Mouse (Mus musculus): ENCODE data around the gene Pspn.

The Pspn gene

DNA sequence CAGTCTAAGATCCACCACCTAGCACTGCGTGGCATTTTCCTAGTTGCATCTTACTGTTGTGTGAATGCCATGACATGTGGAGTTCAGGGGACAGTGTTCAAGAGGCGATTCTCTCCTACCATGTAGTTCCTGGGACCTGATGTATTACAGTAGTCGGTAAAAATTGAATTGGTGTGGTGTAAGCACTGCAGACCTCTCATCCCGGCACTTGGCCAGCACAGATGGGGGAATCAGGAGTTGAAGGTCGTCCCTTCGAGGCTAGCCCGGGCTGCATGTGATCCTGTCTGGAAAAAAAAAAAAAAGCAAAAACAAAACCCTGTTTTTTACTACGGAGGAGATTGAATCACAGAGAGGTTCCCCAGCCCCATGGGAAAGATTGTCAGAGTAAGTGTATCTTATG is 4.8 kb downstream of the Pspn start:
- DNase-seq: no peak

DNA sequence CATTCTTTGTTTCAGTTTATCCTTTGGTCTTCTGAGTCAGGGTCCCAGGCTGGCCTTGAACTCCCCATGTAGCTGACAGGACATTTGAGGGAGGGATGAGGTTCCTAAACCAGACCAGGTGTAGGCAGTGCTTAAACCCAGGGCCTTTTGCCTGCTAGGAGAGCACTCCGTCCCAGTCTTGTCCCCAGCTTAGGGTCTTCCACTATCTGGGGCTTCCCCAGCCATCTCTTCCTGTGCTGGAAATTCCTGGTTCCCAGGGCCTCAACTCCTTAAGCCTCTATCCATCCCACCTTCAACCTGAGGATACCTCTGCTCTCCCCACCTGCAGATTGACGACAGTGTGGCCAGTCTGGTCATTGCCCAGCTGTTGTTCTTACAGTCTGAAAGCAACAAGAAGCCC is 8.9 kb downstream of the Pspn start:
- DNase-seq: no peak

DNA sequence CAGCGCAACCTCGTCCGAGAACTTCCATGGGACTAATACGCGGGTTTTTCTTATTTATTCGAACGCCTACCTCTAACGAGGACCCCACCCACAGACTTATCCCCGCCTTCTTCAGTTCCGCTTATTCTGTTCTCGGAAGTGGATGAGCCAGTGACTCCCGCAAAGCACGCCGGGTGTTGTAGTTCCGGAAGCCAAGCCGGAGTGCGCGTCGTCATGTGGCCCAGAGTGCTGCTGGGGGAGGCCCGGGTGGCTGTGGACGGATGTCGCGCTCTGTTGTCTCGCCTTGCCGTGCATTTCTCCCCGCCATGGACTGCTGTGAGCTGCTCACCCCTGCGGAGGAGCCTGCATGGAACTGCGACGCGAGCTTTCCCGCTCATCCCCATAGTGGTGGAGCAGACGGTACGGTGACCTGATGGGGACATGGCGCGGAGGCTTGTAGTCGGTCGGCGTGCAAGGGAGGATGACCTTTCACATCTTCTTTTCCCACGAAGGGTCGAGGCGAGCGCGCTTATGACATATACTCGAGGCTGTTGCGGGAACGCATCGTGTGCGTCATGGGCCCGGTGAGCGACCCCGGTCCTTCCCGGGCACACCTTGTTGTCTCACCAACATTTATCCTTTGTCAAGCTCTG is 9.6 kb downstream of the Pspn start, which contains the start of gene Clpp:
Clpp (plus strand) TSS at position 191 of the 632 bp plus-strand sequence.
- DNase-seq: peak; percentile 94 to 95

DNA sequence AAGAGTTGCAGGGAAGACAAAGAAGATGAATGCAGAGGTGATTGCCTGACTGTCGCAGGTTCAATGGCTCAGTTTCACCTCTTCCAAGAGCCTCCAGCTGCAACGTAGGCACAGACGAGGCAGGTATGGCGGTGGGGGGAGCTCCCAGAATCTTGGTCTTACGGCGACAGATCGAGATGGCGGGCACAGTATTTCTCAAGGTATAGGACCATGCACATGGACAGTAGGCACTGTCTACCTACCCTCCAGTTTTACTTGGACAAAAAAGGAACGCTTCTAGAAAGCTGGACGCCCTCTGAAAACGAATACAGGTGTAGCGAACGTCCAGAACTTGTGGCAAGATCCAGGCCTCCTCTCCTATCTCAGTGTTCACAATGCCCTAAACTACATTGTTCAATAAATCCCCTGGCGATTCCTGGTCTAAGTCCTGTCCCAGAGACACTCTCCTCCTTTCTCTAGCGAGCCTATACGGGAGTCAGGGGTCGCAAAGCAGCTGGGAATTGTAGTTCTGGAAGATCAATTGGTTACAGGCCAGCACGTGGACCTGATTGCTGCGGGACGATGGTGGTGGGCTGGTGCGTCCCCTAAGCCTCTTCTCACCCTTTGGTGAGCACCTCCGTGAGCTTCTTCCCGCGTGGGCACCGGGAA is 10.2 kb downstream of the Pspn start:
- DNase-seq: peak in 1 of 2 experiments; percentile 31

DNA sequence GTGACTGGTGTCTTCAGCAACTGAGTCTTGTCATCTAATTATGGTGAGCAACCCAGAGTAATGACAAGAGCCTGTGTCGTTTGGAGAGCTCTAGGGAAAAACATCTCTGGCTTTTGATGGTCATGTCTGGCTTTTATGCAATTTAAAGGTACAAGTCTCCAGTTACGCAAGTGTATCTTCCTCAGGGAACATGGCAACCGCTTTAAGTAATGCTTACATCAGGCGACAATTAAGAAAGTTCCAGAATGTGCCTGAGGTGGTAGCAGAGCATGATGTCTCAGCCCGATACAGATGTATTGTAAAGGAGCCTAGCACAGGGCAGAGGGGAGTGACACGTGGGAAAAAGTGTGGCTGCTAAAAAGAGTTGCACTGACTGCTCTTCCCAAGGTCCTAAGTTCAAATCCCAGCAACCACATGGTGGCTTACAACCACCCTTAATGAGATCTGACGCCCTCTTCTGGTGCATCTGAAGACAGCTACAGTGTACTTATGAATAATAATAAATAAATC is 10.8 kb downstream of the Pspn start:
- DNase-seq: no peak

DNA sequence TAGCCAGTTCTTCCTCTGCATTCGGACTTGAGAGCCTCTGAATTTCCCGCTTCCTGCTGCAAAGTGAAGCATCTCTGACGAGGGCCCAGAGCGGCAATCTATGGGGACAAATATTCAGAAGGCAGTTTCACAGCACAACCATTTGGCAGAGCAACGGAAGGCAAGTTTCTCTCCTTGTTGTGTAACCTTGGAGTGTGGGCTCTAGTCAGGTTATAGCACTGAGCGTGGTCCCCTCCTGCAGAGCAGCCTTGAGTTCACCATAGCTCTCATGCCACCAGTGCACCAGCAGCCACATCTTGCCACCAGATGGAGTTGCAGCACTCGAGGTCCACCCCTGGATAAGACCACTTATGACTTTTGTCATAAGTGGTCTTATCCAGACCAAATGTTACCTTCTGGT is 11.4 kb downstream of the Pspn start:
- DNase-seq: no peak

DNA sequence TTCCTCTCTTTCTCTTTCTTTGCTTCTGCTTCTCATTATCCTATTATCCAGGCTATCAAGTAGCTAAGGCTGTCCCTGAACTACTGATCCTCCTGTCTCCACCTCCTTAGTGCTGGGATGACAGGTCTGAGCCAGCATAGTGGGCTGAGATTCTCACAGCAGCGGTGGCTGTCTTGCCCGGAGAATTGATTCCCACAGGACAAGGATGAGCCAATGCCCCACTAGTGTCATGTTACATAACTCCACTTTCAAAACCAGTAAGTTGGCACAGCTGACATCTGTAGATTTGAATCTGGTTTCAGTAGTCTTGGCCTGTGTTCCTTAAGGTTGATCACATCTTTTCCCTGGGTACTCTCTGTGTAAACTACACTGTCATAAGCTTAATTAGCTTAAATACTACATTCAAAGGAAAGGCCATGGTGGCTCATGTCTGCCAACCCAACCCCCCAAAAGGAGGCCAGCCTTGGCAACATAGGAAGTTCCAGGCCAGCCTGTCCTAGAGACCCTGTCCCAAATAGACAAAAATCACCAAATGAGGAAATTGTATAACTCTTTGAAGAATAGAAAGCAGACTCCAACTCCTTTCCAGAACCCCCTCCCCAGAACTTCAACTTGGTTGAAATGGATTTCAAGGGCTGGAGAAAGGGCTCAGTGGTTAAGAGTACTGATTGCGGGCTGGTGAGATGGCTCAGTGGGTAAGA is 13.6 kb downstream of the Pspn start:
- no peak for DNase-seq

DNA sequence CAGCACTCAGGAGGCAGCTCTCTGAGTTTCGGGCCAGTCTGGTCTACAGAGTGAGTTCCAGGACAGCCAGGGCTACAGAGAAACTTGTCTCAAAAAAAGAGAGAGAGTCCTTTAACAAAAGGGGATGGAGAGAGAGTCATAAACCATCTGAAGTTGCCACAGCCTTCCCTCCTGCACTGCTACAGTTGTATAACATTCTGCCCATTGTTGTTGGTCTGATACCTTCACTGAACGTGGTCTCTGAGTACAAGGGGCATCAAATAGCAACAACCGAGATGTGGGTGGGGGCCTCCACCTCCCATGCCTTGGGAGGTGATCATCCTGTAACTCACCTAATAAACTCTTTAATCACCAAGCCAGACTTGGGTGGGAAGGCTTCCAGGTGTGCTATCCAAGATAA is 14.2 kb downstream of the Pspn start:
- DNase-seq: no peak

DNA sequence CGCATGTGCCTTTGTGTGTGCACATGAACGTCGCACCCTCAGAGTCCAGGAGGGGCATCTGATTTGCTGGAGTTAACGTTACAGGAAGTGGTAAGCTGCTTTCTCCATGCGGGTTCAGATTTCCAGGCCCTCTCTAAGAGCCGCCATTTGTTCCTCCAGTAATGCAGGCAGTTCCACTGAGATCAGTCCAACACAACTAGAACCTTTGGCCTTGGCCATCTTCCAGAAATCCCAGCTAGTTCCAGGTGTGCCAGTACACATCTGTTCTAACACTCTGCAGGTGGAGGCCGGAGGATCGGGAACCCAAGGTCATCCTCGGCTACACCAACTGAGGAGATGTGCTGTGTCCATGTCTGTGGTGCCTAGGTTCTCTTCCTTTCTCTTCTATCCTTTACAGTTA is 14.9 kb downstream of the Pspn start:
- DNase-seq: no peak

DNA sequence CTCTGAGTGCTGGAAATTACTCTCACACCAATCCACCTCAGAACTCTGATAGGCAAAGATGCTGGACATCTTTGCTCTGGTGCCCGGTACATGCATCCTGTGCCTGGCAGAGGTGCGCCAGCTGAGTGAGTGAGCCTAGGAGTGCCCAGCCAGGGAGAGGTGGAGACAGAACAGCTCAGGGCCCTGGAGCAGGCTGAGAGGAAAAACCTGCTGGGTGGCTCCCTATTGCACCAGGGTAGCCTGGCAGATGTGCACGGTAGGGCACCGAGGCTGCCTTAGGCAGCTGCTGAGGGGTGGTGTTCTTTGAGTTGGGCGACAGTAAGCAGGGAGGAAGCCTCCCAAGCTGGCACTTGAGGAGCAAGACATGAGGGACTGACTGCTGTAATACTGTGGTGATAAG is 17.8 kb downstream of the Pspn start, which contains the start of gene Acer1:
Acer1 (minus strand) TSS at position 114 of the 400 bp plus-strand sequence.
- no peak for DNase-seq

DNA sequence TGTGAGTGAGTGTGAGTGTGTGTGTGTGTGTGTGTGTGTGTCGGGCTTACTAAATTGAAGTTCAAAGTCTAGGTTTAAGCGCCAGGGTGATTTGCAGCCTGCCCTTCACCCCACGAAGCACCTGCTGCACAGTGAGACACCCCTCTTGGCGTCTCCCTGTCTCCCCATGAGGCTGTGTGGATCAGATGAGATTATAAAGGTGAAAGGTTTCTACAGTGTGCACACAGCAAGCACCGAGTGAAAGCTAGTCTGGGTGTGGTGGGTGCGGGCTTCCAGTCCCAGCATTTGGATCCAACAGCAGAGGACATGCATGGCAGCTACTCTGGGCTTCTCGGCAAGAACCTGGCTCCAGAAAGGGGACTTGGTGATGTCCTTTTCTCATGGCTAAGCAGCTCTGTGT is 18.8 kb downstream of the Pspn start:
- no peak for DNase-seq

DNA sequence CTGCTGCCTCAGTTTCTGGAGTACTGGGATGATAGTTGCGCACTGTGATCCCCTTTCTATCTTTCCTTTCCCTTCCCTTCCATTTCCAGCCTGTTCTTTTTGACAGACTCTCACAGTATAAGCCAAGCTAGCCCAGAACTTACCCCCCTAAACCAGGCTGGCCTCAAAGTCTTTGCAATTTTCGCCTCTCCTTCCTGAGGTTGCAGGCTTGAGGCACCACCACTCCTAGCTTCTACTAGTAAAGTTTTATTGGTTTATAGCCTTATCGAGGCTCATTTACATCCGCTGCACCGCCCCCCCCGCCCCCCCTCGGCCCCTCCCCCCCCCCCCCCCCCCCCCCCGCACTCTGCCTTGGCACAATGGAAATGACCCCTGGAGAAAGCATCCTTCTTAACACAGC is 20.3 kb downstream of the Pspn start:
- no peak for DNase-seq

DNA sequence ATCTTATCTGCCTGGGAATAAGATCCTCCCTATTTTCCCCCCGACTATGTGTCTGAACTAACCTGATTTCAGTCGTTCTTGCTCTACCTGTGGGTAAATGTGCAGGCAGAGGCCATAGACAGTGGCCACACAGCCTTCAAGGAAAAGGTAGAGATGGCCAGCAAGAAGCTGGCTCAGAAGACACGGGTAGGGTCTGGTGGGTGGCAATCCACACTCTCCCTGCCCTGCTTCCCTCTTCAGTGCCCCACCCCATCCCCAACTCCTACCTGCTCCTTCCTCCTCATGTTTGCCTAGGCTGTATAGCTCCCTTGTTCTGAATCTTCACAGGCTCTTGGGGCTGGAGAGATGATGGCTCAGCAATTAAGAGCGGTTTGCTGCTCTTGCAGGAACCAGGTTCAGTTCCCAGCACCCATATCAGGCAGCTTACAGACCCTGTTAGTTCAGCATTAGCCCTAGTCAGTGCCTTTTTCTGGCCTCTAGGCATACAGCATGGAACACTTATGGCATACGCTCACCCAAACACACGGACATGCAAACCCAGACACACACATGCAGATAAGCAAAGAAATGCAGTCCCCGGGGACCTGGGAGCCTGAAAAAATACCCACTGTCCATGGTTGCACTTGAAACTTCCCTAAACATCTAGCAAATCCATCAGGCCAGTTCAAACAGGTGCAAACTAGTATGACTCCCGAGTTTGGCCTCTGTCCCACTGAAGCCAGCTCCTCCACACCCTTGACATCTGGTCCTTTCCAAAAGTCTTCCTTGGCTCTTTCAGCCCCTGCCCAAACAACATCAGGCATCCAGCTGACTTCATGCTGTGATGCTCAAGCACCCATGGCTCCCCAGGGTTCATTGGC is 23.1 kb downstream of the Pspn start:
- DNase-seq: no peak

DNA sequence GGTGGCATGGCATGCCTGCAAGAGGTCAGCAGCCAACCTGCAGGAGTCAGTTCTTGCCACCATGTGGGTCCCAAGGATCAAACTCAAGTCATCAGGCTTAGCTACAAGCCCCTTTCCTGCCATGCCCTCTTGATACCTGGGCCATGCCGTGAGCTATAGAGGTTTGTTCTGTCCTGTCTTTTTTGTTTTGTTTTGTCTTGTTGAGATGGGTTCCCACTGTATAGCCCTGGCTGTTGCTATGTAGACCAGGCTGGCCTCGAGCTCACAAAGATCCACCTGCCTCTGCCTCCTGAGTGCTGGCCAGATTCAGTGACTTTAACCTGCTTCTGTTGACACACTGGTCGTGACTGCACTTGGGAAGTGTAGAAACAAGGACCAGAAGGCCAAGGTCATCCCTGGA is 24.4 kb downstream of the Pspn start:
- DNase-seq: no peak

DNA sequence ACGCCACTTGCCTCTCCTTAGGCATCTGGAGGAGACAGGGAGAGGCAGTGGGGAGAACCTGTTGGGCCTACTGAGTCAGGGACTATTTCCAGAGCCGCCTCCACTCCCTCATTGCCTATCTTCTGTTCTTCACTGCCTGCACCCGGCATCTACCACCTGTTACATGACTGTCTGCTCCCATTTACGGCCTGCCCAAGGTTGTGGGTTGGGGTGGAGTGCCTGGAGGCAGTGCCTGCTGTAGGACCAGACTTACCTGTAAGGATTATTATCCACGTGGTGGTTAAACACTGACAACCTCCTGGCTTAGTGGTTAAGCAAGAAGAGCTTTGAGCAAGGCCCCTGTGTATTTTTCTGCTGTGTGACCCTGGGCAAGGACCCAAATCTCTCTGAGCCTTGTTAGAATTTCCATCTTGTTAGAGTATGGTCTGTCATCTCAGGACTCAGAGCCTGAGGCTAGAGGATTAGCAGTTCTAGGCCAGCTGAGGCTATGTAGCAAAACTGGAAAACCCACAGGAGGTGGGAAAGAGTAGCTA is 25.0 kb downstream of the Pspn start:
- DNase-seq: no peak

DNA sequence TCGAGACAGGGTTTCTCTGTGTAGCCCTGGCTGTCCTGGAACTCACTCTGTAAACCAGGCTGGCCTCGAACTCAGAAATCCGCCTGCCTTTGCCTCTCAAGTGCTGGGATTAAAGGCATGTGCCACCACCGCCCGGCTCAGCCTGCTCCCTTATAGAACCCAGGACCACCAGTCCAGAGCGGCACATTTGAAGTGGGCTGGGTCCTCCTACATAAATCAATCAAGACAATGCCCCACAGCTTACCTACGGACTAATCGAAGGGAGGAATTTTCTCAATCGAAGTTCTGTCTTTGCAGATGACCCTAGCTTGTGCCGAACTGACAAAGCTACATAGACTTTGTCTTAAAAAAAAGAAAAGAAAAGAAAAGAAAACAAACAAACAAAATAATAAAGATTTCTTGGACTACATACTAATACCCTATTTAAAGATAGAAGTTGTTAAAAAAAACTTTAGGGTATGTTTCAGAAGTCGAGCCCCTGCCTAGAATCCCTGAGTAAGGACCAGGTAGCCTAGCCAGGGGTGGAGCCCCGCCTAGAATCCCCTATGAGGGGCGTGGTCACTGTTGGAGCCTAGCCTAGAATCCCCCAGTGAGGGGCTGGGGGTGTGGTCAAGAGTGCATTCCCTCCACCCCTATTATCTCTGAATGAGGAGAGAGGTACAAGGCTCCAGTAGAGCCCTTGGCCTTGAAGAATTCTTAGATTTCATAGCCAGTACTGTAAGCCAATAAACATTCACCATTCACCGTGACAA is 25.7 kb downstream of the Pspn start:
- no peak for DNase-seq

DNA sequence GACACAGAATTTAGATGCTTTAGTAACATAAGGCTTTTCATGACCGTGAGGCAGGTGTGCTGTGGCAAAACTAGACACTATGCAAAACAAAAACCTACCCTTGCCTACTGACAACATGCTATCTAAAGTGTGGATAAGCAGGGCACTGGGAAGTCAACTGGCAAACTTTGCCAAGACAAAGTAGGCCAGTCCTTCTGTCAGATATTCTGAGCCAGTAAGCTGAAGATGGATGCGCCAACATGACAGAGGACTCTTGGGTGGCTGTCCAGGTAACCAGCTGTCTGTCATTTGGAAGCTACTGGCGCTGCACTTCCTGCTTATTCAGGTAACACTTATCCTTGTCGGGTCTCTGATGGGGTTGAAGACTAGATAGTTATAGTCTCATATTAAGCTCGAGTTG is 29.7 kb downstream of the Pspn start:
- no peak for DNase-seq

DNA sequence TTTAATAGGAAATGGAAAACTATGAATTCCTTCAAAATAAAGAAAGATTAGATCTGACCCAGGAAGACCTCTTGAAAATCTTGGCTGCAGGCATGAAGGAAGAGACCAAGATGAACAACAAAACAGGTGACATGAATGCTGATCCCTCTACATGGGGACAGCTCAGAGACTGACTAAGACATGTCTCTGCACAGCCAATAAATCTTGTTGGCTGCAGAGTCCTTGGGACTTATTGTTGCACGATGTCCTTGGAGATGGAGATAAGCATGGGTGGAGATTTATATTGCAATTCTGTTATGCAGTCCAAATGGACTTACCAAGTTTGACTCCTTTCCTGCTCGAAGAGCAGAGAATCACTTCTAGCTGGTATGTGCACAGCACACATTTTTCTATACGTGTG is 30.5 kb downstream of the Pspn start:
- DNase-seq: no peak

DNA sequence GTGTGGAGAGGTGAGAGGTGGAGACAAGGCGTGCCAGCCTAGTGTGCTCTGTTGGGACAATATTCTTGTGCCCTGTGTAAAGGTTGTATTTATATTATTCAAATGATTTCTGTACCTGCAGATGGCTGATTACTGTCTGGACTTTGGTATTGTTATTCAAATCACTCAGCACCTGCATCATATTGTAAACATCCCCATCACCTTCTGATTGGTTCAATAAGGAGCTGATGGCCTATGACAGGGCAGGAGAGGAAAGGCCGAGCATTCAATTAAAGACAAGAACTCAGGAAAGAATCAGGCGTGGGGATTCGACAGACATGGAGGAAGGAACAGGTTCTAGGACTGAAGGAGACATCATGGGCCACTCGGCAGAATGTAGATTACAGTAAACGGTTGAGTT is 36.2 kb downstream of the Pspn start:
- DNase-seq: no peak

DNA sequence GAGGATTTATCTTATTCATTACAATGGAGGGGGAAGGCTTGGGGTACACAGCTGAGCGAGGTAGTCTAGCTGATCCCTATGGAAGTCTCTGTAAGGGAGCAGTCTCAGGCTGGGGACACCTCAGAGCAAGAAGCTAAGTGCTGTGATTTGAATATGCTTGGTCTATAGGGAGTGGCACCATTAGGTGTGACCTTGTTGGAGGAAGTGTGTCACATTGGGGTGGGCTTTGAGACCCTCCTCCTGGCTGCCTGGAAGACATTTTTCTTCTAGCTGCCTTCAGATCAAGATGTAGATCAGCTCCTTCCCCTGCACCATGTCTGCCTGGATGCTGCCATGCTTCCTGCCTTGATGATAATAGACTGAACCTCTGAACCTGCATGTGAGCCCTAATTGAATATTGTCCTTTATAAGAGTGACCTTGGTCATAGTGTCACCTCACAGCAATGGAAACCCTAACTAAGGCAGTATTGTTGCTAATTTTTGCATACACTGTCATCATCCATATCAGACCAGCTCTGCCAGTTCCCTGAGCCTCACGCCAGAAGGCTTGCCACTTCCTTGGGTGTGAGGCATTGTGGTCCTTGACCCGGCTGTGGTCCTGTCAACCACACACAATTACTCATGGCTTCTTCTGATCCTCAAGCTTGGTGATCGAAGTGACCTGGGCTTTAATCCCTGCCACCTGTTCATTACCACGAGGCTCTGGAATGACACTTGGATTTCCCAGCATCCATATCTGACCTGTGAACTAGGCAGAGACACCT is 37.0 kb downstream of the Pspn start:
- no peak for DNase-seq

DNA sequence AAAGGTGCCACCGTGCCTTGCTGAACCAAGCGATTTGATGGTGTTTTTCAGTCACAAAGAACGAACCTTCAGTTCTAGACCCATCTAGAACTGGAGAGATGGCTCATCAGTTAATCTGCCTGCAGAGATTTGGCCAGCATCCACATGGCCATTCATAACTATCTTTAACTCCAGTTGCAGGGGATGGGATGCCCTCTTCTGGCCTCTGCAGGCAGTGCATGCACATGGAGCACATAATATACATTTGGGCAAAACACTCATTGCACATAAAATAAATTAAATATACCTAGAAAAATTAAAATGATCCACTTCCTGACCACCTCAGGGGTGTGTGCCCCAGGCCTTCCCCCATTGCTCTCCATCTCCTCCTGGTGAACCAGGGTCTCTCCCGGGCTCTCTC is 37.9 kb downstream of the Pspn start:
- DNase-seq: no peak

Data from thymus, adult 18-20 months (tissue).